Mouse (Mus musculus): ENCODE measurements around the gene Gata3.

DNA sequence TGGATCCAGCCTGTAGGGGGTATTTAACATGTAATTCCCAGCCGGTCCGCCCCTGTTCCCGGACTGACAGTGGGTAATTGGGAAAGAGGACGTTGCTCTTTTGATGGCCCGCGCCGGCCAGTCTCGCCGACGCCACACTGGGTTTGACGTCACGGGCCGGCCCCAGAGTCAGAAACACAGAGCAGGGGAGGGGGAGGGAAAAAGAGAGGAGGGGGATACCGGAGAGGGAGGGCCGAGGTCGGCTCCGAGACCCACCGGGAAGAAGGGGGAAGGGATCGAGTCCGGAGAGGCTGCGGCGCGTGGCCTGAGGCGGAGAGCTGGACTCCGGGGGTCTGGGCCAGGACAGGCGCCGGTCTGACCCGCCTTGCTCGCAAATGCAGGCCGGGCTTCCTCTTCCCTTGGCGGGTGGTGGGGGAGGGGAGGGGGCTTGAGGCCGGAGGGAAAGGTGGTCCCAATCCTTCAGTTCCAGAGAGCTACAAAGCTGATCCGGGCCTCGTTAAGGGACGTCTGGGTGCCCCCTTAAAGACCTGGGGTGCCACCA is 8.7 kb downstream of the Gata3 start, which contains the start of gene 4930412O13Rik:
- TF ChIP-seq GATA2 (IDR thresholded peaks at IDR 0.05; ENCODE audit: borderline replicate concordance, low read depth, low read length): no peak
- no peak for TF ChIP-seq CTCF (IDR thresholded peaks at IDR 0.05; ENCODE audit: low read depth, low read length)
- TF ChIP-seq TAL1 (conservative IDR thresholded peaks at IDR 0.05; ENCODE audit: low read depth, low read length): no peak
- TF ChIP-seq GATA1 (IDR thresholded peaks at IDR 0.05; ENCODE audit: borderline replicate concordance, low read length): no peak

Measured in G1E (cell line).